Mouse (Mus musculus): ENCODE results near the gene Ak5.
"Not testable (repeated sequence)": the region's sequence is repeated elsewhere in the genome, so short reads cannot be mapped to it uniquely, and the experiment has no call there.

The Ak5 gene

GRCm38 (mm10) chr3:152668239-152668638 lies at the start of gene Ak5:
Gene Ak5 (minus strand): TSS chr3:152668360.
- DNase-seq, result no peak

GRCm38 (mm10) chr3:152713991-152714902 lies 46.1 kb upstream of the Ak5 start, which contains the start of gene Pigk:
Gene Pigk (plus strand): TSS chr3:152714100.
- DNase-seq, result peak; percentile 95 to 96

- no peak for DNase-seq
These were observed 44.8 kb upstream of the Ak5 start for GRCm38 (mm10) chr3:152712957-152713356.

- DNase-seq, result peak in 1 of 2 experiments; percentile 23
These were observed 41.8 kb upstream of the Ak5 start for GRCm38 (mm10) chr3:152709936-152710335.

- no peak for DNase-seq
These were observed 39.2 kb upstream of the Ak5 start for GRCm38 (mm10) chr3:152707321-152707823.

- DNase-seq, result no peak
These were observed 38.7 kb upstream of the Ak5 start for GRCm38 (mm10) chr3:152706901-152707300.

GRCm38 (mm10) chr3:152705826-152706225 lies 37.7 kb upstream of the Ak5 start:
- no peak for DNase-seq

GRCm38 (mm10) chr3:152702274-152702843 lies 34.2 kb upstream of the Ak5 start:
- no peak for DNase-seq

GRCm38 (mm10) chr3:152701536-152701935 lies 33.4 kb upstream of the Ak5 start:
- not testable (repeated sequence) for DNase-seq

- DNase-seq, result no peak
These were observed 31.1 kb upstream of the Ak5 start for GRCm38 (mm10) chr3:152699261-152699660.

- no peak for DNase-seq
These were observed 29.9 kb upstream of the Ak5 start for GRCm38 (mm10) chr3:152698017-152698416.

GRCm38 (mm10) chr3:152694950-152695349 lies 26.8 kb upstream of the Ak5 start:
- no peak for DNase-seq

- DNase-seq, result no peak
These were observed 20.9 kb upstream of the Ak5 start for GRCm38 (mm10) chr3:152689105-152689504.

GRCm38 (mm10) chr3:152688532-152688931 lies 20.4 kb upstream of the Ak5 start:
- no peak for DNase-seq

- DNase-seq, result no peak
These were observed 6.5 kb upstream of the Ak5 start for GRCm38 (mm10) chr3:152674663-152675062.

GRCm38 (mm10) chr3:152669783-152670182 lies 1.6 kb upstream of the Ak5 start:
- no peak for DNase-seq

GRCm38 (mm10) chr3:152668793-152669192 lies 633 bp upstream of the Ak5 start:
- DNase-seq, result no peak

GRCm38 (mm10) chr3:152667356-152668211 lies 576 bp downstream of the Ak5 start:
- peak; percentile 40 to 58 for DNase-seq

GRCm38 (mm10) chr3:152666991-152667355 lies 1.2 kb downstream of the Ak5 start:
- DNase-seq, result peak; percentile 29 to 36

- no peak for DNase-seq
These were observed 9.6 kb downstream of the Ak5 start for GRCm38 (mm10) chr3:152658592-152658991.

- DNase-seq, result no peak
These were observed 16.2 kb downstream of the Ak5 start for GRCm38 (mm10) chr3:152651991-152652390.

- no peak for DNase-seq
These were observed 23.6 kb downstream of the Ak5 start for GRCm38 (mm10) chr3:152644610-152645009.

All from cerebellum, postnatal 10 days (tissue).